Mouse (Mus musculus): ENCODE results near the gene AB124611. TPM values are rescaled to one million over a fixed set of nuclear protein-coding genes. Genes with fewer than 3 reads are reported as not detected.
"Not testable (repeated sequence)": the region's sequence is repeated elsewhere in the genome, so short reads cannot be mapped to it uniquely, and the experiment has no call there.

Gene AB124611
- total RNA-seq, 4 experiments from 2014 or later, result 0.41 TPM; not detected in 3

- DNase-seq (ENCODE audit: low spot score in 2 of 2), result not testable (repeated sequence)
Observed at GRCm38 (mm10) chr9:21518690-21519089, 7.3 kb upstream of the AB124611 start.

- no peak for DNase-seq (ENCODE audit: low spot score in 2 of 2)
Observed at GRCm38 (mm10) chr9:21525142-21525936, 637 bp upstream of the AB124611 start.

GRCm38 (mm10) chr9:21526634-21526944, 613 bp downstream of the AB124611 start:
- no peak for DNase-seq (ENCODE audit: low spot score in 2 of 2)

GRCm38 (mm10) chr9:21527100-21527801, 1.3 kb downstream of the AB124611 start:
- DNase-seq (ENCODE audit: low spot score in 2 of 2), result no peak

GRCm38 (mm10) chr9:21527917-21528324, 1.9 kb downstream of the AB124611 start:
- DNase-seq (ENCODE audit: low spot score in 2 of 2), result no peak

- no peak for DNase-seq (ENCODE audit: low spot score in 2 of 2)
Observed at GRCm38 (mm10) chr9:21536501-21536900, 10.5 kb downstream of the AB124611 start.

- no peak for DNase-seq (ENCODE audit: low spot score in 2 of 2)
Observed at GRCm38 (mm10) chr9:21537009-21537408, 11.0 kb downstream of the AB124611 start.

GRCm38 (mm10) chr9:21539981-21540753, 14.2 kb downstream of the AB124611 start:
- DNase-seq (ENCODE audit: low spot score in 2 of 2), result no peak

GRCm38 (mm10) chr9:21542001-21542400, 16.0 kb downstream of the AB124611 start:
- not testable (repeated sequence) for DNase-seq (ENCODE audit: low spot score in 2 of 2)

- DNase-seq (ENCODE audit: low spot score in 2 of 2), result no peak
Observed at GRCm38 (mm10) chr9:21545351-21545915, 19.5 kb downstream of the AB124611 start.

GRCm38 (mm10) chr9:21545916-21546788, 20.2 kb downstream of the AB124611 start:
- peak; percentile 98 to 99 for DNase-seq (ENCODE audit: low spot score in 2 of 2)

- no peak for DNase-seq (ENCODE audit: low spot score in 2 of 2)
Observed at GRCm38 (mm10) chr9:21546789-21547074, 20.8 kb downstream of the AB124611 start, which contains the start of gene Carm1. Gene Carm1, plus strand, starts transcription at chr9:21546894.

- peak; percentile 41 to 59 for DNase-seq (ENCODE audit: low spot score in 2 of 2)
Observed at GRCm38 (mm10) chr9:21547075-21547941, 21.3 kb downstream of the AB124611 start.

- no peak for DNase-seq (ENCODE audit: low spot score in 2 of 2)
Observed at GRCm38 (mm10) chr9:21551049-21551448, 25.1 kb downstream of the AB124611 start.

GRCm38 (mm10) chr9:21553607-21554273, 27.8 kb downstream of the AB124611 start:
- no peak for DNase-seq (ENCODE audit: low spot score in 2 of 2)

- no peak for DNase-seq (ENCODE audit: low spot score in 2 of 2)
Observed at GRCm38 (mm10) chr9:21555198-21555742, 29.3 kb downstream of the AB124611 start.

- no peak for DNase-seq (ENCODE audit: low spot score in 2 of 2)
Observed at GRCm38 (mm10) chr9:21556996-21557395, 31.0 kb downstream of the AB124611 start.

GRCm38 (mm10) chr9:21557556-21557955, 31.6 kb downstream of the AB124611 start:
- no peak for DNase-seq (ENCODE audit: low spot score in 2 of 2)

GRCm38 (mm10) chr9:21558366-21558765, 32.4 kb downstream of the AB124611 start:
- DNase-seq (ENCODE audit: low spot score in 2 of 2), result no peak
